Mouse (Mus musculus): ENCODE results near the gene Hoxa13.

The Hoxa13 gene

DNA sequence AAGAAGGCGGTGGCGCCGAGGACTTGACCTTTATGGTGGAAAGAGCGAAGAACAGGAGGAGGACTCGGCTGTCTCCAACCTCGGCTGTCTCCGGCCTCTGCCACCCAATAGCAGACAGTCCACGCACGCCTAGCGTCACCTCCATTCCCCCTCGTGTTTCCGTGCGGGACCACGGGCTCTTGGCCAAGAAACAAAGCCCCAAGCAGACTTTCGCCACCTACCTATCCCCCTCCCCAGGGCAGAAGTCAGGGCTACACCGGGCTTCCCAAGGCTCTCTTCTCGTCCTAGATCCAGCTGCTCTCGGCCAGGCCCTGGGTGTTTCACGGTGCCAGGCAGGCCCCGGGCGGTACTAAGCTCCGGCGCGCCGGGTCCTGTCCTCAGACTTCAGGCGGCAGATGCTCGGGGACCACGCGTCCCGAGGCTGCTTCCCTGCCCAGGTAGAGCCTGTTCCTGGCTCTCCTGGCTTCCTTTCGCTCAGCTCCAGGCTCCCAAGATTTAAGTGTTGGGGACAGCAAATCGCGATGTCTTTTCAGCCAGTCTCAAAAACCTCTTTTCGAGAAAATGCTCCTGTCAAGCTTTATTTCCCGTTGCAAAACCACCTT is 7.8 kb downstream of the Hoxa13 start:
- in situ Hi-C loops (cut with MboI; ENCODE audit: low sequenced_read_pairs): loop anchor here (25.0 kb wide), 2 partner anchors 584 to 659 kb away; no protein-coding TSS in a partner anchor

DNA sequence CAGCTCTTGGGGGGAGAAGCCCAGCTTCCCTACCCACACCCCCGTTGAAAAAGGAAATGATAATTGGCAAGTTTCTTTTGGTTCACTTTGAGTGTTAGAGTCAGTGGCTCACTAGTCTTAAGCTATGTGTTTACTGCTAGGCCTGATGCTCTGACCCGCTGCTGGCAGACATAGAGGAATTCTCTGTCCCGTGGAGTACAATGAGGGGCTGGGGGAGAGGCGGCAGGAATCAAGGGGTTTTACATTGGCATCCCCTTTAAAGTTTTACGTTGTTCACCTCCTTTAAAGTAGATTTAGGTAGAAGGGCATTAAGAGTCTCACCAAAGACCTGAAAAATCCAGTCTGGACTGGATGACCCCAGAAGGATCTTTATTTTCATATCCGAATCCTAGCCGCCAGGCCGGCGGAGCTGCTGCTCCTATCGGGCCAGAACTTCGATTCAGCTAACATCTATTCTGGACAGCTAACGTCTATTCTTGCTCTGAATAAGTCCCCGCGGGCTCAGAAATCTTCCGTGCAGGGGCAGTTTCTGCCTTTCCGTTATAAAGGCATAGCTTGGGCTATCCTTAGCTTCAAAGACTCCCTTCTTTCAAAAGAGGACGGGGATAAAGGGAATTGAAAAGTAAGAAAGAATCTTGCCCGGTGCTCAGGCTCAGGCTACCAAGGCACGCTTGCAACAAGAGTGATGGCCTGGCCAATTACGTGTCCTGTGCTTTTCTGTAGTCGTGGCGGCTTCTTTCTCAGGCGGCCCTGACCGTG is 8.5 kb downstream of the Hoxa13 start:
- in situ Hi-C loops (cut with MboI; ENCODE audit: low sequenced_read_pairs): loop anchor here (25.0 kb wide), 2 partner anchors 585 to 660 kb away; no protein-coding TSS in a partner anchor

DNA sequence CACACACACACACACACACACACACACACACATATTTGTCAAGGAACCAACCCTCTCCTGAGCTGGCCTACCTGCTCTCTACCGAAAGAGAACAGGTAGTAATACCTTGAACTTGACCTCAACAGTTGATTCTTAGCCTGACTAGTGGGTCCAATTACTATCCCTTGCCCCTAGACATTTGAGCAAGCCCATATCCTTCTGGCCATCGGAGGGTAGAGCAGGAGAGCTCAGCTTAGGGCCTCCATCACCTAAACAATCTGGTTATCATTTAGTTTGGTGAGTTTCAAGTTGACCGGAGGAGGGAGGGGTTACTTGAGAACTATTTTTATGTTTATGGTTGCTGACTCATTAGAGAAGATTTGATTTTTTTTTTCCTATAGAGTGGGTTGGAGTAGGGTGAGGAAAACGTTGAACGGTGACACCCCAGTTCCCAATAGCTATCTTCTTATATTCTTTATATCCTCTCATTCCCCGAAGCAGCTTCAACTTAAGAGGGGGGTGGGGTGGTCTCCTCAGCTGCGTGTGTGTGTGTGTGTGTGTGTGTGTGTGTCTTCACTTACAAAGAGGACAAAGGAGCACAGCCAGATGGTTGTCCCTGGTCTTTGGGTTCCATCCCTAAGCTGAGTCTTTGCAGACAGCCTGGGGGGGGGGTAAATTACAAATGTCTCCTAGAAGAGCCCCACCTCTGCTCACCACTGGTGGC is 9.4 kb downstream of the Hoxa13 start:
- in situ Hi-C loops (cut with MboI; ENCODE audit: low sequenced_read_pairs): loop anchor here (25.0 kb wide), 2 partner anchors 586 to 661 kb away; no protein-coding TSS in a partner anchor

DNA sequence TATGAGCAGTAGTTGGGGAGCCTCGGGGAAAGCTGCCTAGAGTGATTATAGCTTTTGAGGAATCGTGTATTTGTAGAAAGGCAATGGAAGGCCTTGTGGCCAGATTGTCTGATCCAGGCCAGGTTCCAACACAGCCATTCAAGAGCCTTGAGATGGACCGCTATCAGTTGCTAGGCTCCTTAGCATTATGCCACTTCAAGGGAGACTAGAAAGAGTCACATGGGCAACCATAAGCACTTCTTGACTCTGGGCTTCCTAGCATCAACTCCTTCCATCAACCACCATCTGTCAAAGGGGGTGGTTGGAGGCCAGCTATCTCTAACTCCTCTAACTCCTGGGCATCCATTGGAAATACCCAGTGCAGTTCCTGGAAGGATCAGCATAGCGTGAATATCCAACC is 10.9 kb downstream of the Hoxa13 start:
- in situ Hi-C loops (cut with MboI; ENCODE audit: low sequenced_read_pairs): loop anchor here (25.0 kb wide), 2 partner anchors 587 to 662 kb away; no protein-coding TSS in a partner anchor

DNA sequence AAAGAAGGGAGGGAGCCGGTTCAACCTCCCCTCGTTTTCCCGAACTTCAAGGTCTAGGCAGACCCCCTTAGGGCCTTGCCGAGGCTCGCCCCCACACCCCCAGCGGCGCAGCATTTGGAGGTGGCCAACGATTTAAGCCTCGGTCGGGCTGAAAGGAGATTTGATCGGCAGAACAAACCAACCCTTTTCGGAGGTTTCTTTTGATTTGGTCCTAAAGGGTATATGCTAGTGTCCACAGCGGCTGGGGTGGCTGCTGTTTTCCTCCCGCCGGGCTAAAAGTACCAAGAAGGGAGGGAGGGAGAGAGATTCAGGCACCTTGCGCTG is 11.3 kb downstream of the Hoxa13 start:
- in situ Hi-C loops (cut with MboI; ENCODE audit: low sequenced_read_pairs): no loop called here

DNA sequence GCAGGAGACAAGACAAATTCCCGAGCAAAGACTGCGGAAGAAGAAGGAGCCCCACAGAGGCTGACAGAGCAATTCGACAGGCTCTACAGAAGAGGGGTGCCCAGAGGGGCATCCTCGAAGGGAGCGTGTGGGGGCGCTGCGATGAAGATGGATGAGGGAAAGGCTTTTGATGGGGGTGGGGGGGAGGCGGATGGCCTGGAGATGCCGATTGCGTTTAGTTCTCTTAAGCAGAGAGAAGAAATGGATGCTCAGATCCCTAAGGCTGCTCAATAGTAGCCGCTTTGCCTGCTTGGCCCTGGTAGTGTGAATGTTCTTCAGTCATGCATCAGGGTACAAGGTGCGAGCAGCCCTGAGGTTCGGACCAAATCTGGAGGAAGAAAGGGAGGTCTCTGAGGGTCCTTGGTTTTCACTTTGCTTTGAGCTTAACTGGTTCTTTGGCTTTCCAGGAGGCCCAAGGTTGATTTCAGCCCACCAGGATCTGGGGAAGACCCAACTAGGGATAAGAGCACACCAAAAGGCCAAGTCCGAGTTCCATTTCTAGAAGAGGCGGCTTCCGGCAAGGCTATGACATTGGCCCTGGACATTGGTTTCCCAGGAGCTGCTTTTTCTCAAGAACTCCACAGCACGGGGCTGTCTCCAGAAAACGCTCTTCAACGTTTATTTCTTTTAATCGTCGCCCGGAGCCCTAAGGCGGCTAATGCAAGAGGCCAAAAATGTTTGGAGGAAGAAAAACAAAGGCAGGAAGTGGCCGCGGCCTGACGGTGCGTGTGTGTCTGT is 11.9 kb downstream of the Hoxa13 start:
- in situ Hi-C loops (cut with MboI; ENCODE audit: low sequenced_read_pairs): no loop called here

DNA sequence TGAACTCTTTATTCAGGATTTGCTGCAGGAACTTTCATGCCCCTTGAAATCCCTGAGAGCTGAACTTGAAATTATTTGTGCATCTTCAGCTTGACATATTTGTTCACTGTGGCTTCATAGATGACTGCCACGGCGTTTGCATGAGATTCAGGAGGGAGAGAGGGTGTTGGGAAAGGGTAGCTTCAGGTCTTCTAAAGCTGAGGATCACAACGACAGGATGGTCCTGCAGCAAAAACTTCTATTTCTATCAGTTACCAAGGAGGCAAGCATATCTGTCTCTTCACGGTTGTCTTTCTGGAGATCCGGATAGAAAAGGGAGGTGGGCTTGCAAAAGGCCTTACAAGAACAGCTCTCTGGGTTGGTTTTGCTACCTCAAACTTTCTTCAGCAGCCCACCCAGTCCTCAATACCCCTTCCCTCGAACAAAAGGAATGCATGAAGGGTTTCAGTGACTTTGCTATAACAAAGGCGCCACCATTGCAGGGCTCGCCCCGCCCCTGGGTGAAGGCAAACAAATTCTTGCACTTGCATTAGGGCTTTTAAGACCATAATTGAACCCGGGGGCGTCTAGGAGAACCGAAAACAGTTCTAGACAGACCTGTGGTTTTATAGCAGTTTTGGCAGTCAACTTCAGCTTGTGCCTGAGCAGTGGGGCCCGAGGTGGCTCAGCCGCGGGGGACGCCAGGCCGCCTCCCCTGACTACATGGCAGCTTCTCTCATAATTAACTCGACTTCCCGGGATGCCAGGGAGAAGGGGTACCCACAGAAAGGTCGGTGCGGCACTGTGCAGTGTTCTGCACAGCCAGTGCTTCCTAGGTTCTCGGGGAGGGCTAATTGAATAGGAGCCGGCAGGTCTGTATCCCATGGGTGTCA is 12.7 kb downstream of the Hoxa13 start:
- in situ Hi-C loops (cut with MboI; ENCODE audit: low sequenced_read_pairs): no loop called here

DNA sequence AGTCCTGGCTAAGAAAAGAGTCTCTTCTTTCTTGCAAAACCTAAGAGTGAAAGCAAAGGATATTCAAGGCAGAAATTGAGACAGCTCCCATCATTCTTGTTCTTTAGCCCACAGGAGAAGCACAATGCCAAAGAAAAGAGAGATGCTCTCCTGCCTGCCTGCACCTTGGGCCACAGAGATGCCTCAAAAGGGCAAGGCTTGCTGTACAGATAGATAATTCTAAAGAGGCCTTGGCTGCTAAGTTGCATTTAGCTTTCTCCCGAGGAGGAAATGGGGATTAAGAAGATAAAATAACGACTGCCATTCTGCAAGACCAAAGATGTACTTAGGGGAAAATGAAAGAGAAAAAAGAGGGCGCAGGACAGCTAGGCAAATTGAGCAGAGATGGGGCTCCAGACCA is 13.8 kb downstream of the Hoxa13 start:
- in situ Hi-C loops (cut with MboI; ENCODE audit: low sequenced_read_pairs): no loop called here

DNA sequence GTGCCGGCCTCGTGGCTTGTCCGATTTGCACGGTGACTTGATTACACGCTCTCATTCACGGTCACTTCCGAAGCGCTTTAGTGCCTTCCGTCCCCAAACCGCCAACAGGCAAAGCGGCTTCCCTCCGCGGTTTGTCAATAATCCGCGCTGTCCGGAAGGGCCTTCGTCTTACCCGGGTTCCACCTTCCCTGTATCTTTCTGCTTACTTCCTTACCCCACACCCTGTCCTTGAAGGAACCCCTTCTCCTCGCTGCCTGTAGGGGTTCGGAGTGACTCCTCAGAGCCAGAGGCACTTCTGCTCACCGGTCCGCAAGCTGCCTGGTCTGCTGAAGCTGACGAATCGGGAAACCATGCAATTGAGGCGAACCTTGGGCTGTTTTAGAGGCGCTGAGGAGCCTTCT is 14.3 kb downstream of the Hoxa13 start:
- in situ Hi-C loops (cut with MboI; ENCODE audit: low sequenced_read_pairs): no loop called here

DNA sequence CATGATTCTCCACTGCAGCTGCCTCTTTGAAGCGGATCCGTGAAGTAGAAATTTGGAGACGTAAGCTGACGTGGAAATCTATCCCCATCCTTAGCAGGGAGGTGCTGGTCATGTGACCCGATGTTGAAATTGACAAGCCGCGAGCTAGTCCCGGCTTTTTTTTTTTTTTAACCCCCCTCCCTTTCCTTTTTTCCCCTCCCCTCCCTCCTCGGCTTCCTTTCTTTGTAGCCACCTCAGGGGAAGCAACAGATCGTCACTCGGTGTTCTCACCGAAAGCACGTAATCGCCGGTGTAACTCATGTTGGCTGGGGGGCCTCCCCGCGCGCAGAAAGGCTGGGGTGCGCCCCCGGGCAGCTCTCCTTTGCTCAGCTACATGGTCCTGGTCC is 14.9 kb downstream of the Hoxa13 start, which contains the start of gene Hoxa11:
Hoxa11 (minus strand) TSS at position 54 of the 386 bp plus-strand sequence.
- in situ Hi-C loops (cut with MboI; ENCODE audit: low sequenced_read_pairs): no loop called here

DNA sequence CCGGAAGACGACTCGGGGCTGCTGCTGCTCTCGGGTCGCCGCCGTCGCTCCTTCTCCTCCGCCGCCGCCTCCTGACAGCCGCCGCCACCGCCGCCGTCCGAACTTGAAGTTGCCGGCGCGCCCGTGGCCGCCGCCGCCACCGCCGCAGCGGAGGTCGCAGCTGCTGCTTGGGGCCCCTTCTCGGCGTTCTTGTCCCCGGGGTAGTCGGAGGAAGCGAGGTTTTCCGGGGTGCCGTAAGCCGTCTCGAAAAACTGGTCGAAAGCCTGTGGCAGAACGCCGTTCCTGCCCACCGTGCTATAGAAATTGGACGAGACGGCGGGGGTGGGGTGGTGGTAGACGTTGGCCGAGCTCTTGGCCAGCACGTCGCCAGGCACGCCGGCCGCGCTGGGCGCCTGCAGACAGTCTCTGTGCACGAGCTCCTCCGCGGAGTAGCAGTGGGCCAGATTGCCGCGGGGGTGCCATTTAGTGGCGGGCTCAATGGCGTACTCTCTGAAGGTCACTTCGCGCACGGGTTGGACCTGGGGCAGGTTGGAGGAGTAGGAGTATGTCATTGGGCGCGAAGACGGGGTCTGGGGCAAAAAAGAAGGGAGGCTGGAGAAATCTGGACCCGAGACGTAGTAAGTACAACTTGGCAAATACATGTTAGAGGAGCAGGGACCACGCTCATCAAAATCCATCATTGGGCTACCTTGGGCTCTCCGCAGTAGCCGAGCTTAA is 15.5 kb downstream of the Hoxa13 start:
- in situ Hi-C loops (cut with MboI; ENCODE audit: low sequenced_read_pairs): no loop called here

DNA sequence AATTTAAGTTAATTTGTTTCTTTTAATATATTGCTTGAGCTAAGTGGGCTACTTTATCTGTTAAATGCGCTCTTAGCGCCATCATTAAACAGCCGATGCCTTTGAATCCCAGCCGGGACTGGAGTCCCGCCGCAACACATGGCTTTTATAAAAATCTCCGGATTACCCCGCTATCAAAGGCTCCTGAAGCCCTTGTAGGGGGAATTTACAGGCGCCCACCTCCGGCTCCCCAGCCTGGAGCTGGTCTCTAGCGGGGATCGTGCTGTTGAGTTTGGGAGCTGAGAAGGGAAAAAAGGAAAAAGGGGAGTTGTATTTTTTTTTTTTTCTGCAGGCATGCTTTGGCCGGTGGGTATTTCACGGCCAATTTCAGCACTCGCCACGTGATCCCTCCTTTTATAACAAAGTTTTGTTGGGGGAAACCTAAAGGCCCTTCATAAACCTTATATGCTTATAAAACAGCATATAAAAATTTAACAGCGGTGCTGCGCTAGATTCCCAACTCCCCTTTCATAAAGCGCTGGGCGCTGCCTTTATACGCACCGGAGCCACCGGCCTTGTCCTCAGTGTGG is 16.1 kb downstream of the Hoxa13 start:
- in situ Hi-C loops (cut with MboI; ENCODE audit: low sequenced_read_pairs): no loop called here

DNA sequence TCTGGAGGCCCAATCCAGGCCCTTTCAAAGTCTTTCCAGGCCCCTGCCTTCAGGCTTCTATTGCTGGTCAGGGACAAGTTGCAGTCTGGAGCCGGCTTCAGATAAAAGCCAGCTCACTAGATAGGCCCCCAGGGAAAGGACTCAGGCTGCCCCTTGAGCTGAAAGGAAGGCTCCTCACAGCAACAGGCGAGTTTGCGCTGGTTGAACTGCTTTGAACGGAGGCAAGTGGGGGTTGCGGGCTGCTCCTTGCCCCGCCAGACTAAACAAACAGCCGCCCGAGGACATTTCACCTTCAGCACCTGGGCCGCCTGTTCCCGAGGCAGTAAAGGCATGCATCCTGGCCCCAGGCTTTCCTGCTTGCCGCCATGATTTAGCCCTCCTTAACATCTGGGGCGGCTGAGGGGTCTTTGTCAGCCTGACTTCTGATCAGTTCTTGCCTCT is 17.0 kb downstream of the Hoxa13 start:
- in situ Hi-C loops (cut with MboI; ENCODE audit: low sequenced_read_pairs): no loop called here

DNA sequence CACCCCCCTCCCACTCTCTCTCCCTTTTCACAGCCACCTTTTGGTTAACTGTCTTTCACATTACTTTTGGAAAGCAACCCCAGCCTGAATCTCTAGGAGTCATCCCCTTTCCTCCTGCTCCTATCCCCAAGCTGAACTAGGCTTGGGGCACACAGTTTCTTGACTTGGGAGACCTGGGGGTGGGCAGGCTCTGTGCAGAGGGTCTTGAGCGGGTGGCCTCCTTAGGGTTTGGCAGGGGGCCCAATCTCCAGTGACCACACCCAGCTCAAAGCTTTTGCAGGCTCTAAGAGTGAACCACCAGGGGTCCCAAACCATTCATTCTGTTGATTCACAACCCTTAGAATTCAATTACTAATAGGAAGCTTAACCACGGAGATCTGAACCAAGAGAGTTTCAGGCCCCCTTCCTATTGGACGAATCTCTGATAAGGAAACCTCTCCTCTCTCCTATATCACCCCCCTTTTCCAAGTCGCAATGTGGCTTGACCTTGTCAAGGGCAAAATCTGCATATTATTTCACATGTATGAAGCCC is 17.8 kb downstream of the Hoxa13 start:
- in situ Hi-C loops (cut with MboI; ENCODE audit: low sequenced_read_pairs): no loop called here

DNA sequence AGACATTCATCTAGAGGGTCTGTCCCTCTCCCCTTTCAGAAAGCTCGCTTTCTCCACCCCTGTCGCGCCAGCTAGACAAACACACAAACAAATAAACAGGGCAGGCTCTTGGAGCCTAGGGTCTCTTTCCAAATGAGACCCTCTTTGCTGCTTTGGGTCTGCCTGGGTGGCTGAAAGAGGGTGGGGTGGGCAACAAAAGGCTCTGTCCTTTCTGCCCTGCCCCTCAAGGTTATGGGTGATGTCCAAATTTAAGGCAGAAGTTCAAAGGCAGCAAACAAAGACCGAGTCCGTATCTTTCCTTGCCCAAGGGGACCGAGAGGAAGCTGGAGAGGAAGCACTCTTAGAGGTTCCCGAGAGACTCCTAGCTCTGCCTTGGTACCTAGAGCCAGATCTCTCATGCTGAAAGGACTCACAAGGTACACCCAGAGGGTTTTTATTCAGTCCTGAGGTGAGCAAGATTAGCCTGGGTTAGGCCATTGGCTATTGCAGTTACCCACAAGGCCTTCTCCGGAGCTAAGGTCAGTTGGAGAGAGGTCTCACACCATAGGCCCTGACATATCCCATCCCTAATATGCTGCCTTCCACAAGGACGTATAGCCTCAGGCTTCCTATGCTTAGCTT is 19.6 kb downstream of the Hoxa13 start:
- in situ Hi-C loops (cut with MboI; ENCODE audit: low sequenced_read_pairs): no loop called here

DNA sequence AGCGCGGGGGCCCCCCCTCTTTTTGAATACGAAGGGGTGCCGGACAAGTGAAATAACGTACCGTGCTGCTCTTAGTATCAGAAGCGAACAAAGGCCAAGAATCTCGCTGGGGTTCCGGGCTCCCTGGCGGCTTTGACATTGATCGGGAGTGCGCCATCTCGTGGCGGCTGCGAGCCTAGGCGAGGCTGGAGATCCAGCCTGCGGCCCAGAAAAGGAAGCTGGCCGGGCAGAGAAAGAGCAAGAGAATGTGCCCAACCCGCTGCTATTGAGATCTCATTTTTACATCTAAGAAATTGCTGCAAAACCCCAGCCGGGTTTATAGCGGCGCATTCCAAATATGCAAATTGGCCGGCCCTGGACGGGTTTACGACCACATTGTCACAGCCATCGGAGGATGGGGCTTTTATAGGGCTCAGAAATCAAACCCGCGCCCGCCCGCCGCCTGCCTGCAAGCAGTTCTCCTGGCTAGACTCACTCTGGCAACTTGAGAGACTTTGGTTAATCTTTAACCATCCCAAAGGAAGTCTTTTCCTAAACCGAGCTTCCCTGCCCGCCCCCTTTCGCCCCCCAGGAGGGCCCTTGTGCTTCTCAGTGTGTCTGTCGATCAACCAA is 20.2 kb downstream of the Hoxa13 start, which contains the start of gene Hoxa10:
Hoxa10 (minus strand) TSS at position 466 of the 612 bp plus-strand sequence.
- in situ Hi-C loops (cut with MboI; ENCODE audit: low sequenced_read_pairs): no loop called here

DNA sequence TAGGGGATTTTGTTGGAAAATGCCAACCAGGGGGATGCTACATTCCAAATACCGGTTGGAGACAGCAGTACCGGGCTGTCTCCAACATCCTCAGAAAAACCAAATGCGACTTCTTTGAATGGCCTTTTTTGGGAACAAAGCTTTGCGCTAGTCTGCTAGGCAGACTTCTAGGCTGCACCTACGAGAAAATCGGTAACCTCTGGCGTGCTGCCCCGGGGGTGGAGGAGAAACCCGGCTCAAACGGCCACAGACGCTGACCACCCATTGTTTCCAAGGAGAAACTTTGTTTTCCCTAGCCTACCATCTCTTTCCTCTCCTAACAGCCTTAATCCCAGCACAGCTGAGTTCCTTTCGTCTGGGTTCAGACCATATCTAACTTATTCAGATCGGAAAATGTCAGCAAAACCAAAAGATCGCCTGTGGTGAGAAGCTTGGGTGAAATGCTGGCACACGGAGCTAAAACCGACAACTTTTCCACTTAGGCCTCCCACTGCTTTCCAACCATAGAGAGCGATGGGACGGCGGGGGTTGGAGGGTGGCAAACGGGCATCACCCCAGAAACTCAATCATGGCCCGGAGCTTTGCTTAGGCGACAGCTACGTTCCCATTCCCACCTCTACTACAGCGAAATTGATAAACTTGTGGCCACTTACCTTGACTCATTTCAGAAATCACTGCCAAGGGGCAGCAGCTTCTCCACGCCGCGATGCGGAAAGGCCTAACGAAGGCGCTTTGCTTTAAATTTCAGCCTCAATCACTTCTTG is 20.9 kb downstream of the Hoxa13 start:
- in situ Hi-C loops (cut with MboI; ENCODE audit: low sequenced_read_pairs): no loop called here

Measured in CH12F3 (cell line).